Mouse (Mus musculus) heart, adult 9 months (tissue): Measurements from ENCODE around the gene Emd.
A peak's percentile ranks its signal among the peaks of the same experiment; 100 is the strongest.
"Not testable (repeated sequence)": the region's sequence is repeated elsewhere in the genome, so short reads cannot be mapped to it uniquely, and the experiment has no call there.

Source experiments
- DNase-seq, 2 experiments: peaks; one replicate each; pipeline ENCODE4 v3.0.0; 2022; ENCODE audit warnings: low spot score in 2 of 2

Emd gene

DNA sequence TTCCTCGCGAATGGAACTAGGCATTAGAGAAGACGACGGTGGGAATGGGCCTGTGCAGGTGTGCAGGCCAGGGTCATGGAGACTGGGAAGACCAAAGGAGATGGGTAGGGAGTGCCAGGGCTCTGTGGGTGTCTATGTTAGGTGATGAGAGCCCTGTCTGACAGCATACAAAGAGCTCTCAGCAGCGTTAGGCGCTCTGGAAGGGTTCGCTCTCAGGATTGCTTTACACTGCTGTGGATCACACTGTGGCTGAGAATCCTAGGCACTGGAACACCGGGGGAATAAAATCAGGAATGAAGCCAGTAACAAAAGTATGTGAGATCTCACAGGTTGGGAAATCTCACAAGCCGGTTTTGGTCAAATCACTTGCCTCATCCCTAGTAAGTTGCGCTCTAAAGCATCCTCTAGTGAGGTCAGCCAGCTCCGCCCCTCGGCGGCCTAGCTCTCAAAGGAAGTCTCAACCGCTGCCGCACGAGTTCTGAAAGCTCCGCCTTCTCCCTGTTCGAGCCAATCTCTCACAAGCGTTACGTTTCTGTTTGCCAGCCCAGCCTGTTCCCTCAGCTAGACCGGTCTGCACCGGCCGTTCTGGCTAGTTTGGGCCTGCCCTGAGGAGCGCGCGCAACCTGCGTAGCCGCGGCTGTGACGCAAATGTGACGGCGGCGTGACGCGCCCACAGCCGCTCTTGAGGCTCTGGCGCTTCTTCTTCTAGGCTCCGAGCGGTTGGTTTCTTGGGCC is at the start of gene Emd:
Gene Emd (plus strand): TSS at position 535 of the 735 bp plus-strand sequence.
- peak; percentile 93 to 95 for DNase-seq

DNA sequence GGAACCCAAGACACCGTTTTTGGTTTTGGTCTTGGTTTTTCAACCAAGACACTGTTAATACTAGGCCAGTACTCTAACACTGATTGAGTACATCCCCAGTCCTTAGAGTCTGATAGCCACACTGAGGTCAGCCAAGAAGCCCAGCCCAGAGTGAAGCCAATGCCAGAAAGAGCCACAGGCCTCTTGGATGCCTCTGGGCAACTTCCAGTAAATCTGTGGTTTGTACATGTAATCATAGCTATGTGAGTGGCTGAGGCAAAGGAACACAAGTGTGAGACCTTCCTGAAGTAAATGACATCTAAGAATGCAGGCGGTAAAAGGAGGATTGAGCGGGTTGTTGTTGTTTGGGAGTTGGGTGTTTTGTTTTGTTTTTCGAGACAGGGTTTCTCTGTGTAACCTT is 36.0 kb upstream of the Emd start:
- DNase-seq, result no peak

DNA sequence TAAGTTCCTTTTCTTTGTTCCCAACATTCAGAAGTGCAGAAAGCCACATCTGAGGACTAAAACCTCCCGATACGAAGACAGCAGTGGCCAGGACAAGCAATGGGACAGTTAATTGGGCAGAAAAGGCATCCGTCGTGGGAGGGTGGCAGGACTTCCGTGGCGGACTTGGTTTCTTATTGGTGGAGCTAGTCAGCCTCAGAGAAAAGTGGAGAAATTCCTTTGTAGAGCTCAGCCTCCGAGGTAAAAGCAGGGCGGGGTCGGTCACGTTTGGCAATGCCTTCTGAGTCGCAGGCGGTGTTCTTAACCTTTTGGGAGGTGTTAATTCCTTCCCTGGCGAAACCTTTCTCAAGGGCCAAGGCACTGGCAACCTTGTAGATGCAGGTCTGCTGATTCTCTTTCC is 35.0 kb upstream of the Emd start:
- DNase-seq, result no peak

GRCm38 (mm10) chrX:74220099-74220498 is 34.4 kb upstream of the Emd start:
- not testable (repeated sequence) for DNase-seq

DNA sequence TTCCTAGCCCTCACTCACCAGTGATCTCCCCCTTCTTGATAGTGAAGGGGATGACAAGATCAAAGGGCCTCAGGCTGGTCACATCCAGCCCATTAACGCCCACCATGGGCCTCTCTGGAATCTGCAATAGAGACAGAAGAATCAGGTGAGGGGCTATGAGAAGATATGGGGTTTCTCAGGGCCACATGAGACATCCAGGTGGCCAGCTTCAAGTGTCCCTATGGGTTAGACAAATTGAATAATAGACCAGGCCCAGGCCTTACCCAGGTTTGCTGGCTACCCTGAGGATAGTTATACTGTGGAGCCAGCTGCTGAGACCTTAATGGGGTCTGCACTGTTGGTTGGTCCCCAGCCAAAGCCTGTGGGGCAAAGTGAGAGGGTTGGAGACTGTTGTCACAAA is 24.4 kb upstream of the Emd start:
- no peak for DNase-seq

GRCm38 (mm10) chrX:74233196-74233595 is 21.3 kb upstream of the Emd start:
- DNase-seq, result no peak

GRCm38 (mm10) chrX:74240332-74240731 is 14.2 kb upstream of the Emd start:
- no peak for DNase-seq

DNA sequence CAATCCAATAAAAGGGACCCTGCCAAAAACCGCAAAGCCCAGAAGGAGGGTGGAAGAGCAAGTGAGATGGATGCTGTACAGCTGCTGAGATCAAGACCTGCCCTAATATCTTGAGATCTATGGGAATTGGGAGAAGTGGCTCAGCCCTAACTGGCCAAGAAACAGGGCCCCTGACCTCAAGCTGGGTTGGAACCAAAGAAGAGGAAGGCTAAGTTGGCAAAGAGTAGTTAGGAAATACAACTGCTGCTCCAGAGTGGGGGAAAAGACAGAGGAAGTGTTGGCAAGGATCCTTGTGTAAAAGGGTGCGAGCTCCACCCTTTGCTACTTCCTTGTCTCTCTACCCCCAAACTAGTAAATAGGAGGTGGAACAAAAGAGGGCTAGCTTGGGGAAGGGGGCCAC is 11.1 kb upstream of the Emd start:
- DNase-seq, result peak; percentile 17 to 58

DNA sequence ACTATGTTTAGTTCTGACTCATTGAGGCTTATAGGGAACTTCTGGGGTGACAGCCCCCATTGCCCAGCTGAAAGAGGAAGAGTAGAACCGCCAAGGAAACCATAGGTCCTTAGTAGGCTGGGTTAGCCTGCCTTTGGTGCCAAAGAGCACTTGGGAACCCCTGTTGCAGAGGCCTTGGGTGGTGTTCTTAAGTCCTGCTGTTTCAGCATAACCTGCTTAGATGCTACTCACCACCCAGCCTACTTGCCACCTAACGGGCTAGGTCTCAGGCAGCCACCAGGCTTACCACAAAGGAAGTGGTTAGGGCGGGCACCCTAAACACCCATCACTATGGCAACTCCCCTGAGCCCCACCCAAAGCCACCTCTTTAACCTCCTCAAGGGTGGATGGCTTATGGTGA is 10.7 kb upstream of the Emd start:
- peak; percentile 28 to 56 for DNase-seq

DNA sequence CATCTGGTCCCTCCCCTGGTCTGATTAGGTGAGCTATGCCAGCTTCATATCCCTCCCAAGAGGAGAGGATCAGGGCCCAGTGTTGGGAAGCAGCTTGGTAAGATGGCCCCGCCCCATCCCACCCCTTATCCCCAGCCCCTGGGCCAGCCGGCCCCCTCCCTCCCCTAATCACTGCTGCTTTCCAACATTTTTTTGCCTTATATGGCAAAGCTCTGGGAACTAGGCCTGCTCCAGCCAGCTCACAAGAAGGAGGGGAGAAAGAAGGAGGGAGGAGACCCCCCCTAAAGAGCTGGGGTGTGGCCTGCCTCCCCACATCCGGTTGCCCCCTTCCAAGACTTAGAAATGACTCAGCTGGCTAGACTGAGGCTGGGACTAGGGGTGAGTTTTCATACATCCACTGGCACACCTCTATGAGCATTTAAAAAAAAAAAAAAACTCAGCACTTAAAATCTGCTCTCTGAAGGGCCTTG is 9.8 kb upstream of the Emd start:
- peak; percentile 77 to 80 for DNase-seq

GRCm38 (mm10) chrX:74245107-74245506 is 9.4 kb upstream of the Emd start:
- no peak for DNase-seq

DNA sequence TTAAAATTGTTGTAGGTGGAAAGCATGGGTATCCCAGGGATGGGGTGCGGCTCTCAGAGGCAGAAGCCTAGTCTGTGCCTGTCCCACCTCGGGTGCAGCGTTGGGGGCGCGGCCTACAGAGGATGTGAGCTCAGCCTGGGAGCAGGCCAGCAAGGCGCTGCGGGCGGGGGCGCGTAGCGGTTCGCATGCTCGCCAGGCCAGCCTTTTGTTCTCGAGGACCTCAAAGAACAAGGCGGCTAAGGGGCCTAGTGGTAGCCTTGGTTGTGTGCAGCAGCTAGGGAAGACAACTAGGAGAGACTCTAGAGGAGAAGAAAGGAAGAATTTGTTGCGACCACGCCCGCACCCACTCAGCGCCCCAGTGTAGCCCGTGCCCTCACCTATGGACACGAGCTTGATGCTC is 8.8 kb upstream of the Emd start:
- DNase-seq, result peak; percentile 84 to 85

GRCm38 (mm10) chrX:74246213-74246681 is 8.2 kb upstream of the Emd start:
- DNase-seq, result peak; percentile 90 to 92

- peak in 1 of 2 experiments; percentile 58 for DNase-seq
These were observed 7.8 kb upstream of the Emd start for GRCm38 (mm10) chrX:74246693-74247092.

GRCm38 (mm10) chrX:74248651-74249050 is 5.8 kb upstream of the Emd start:
- DNase-seq, result peak; percentile 52 to 63

GRCm38 (mm10) chrX:74249615-74250014 is 4.9 kb upstream of the Emd start, which contains the start of gene Flna:
Flna (minus strand) TSS chrX:74249820.
- peak; percentile 61 to 63 for DNase-seq

DNA sequence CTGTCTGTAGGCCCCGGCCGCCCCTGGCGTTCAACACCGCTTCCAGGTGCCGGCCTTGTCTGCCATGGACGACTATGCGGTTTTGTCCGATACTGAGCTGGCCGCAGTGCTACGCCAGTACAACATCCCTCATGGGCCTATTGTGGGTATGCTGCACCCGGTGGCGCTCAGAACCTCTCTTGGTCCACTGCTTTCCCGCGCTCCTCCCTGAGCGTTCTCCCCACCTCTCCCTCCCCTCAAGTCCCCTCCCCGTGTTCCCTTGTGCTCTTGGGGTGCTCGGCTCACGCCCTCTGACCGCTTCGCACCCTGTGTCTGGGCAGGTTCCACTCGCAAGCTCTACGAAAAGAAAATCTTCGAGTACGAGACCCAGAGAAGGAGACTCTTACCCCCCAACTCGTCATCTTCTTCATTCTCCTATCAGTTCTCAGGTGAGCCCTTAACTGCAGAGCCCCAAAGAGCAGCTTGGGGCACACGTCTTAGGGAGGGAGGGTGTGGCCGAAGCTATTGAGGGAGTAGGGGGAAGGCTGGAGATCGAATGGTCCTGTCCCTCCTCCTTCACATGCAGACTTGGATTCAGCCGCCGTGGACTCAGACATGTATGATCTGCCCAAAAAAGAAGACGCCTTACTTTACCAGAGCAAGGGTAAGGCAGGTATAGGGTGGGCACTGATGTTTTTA is 540 bp downstream of the Emd start:
- no peak for DNase-seq

DNA sequence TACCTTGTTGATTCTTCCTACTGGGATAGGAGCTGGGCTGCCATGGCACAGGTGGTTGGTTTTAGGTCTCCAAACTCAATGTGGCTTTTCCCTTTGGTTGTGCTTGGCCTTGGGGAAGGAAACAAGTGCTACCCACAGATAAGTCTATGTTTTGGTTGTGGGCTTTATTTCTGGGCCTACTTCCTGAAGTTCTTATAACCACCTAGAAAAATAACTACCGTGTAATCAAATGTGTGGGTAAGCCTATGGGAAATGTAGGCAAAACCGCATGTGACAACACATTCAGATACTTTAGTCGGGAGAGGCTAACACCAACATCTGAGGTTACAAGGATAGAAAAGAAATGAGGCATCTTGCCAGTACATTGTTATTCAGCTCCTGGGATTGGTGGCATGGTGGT is 3.3 kb downstream of the Emd start:
- DNase-seq, result no peak

- DNase-seq, result no peak
These were observed 15.2 kb downstream of the Emd start for GRCm38 (mm10) chrX:74269736-74270061.

- DNase-seq, result peak; percentile 93 to 95
These were observed 15.8 kb downstream of the Emd start, which contains the start of gene Rpl10 for GRCm38 (mm10) chrX:74270062-74270901. Rpl10 (plus strand) TSS chrX:74270812.

- DNase-seq, result peak; percentile 21 to 23
These were observed 16.5 kb downstream of the Emd start for GRCm38 (mm10) chrX:74270902-74271551.
